Mouse (Mus musculus): ENCODE measurements at regions not wholly inside any gene's neighbourhood (a gene's known extent, or its start where the extent isn't known, plus 50 kb on each side); places are given as distances from the start of the nearest gene placed in this dataset.

DNA sequence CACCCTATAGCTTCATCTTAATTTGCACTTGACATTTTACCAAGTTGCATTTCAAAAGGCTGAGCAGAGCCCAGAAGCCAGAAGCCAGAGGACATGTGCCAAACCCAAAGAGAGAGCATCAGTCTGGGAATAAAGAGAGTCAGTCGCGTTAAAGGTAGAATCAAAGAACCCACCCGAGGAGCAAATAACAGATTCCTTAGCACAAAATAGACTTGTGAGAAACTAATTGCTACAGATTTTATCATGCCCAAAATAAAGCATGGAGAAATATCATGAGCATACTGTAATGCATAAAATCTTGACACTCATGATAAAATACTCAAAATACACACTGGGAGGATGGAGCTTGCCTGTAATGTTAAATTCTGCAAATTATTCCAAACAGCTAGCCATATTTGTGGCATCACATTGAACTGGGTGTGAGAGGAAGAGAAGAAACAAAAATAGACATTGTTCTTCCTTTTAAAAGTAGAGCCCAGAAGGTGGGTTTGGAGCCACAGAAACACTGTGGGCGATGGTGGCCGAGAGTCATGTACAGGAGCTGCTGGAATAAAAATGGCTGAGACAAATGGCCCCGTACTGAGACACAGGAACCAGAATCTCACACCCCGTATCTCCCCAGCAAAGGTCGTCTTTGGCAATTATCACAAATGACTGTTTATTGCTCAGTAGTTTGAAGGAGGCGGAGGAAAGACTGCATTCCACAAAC lies 317.2 kb downstream of the Klf6 start:
- TF ChIP-seq POLR2A (IDR thresholded peaks at IDR 0.05; ENCODE audit: control insufficient read depth, extremely low read depth, insufficient read depth, low read length, poor library complexity) (no peak), CTCF (IDR thresholded peaks at IDR 0.05; ENCODE audit: borderline replicate concordance, control insufficient read depth, extremely low read depth, insufficient read depth, low read length, poor library complexity) (no peak)
